Mouse (Mus musculus): ENCODE results near the gene Lcmt1.

Lcmt1 gene

DNA sequence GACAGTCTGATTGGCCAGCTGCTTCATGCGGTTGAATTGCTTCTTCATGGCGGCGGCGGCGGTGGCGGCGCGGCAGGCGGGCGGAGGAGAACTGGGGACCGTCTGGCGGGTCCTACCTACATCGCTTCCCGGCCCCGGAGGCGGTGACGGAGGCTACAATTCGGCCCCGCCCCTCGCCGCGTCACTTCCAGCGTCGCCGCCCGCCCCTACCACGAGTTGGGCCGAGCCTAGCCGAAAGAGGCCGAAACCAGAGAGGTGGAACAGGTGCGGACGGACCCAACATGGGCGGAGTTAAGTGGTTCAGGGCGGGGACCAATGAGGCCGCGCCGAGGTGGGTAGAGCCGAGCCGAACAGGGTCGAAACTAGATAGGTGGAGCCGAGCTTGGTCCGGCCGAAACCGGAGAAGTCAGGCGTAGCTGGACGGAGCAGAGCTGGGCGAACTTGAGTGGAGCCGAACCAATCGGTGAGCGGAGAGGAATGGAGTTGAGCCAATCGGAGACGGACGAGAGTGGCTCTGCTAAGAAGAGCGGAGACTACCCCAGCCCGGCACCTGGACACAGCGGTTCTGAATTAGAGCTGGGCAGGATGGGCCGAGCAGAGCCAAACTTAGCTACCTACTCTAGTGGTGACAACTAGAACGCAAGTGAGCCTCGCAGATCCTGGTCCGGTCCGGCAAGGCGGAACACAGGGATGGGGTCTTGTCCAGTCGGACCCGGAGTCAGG lies at the start of gene Lcmt1, which contains the start of gene Arhgap17:
Lcmt1 (plus strand) TSS at position 26 of the 723 bp plus-strand sequence.
Arhgap17 (minus strand) TSS at position 157 of the 723 bp plus-strand sequence.
- DNase-seq (ENCODE audit: low spot score in 2 of 2): peak; percentile 85 to 92

DNA sequence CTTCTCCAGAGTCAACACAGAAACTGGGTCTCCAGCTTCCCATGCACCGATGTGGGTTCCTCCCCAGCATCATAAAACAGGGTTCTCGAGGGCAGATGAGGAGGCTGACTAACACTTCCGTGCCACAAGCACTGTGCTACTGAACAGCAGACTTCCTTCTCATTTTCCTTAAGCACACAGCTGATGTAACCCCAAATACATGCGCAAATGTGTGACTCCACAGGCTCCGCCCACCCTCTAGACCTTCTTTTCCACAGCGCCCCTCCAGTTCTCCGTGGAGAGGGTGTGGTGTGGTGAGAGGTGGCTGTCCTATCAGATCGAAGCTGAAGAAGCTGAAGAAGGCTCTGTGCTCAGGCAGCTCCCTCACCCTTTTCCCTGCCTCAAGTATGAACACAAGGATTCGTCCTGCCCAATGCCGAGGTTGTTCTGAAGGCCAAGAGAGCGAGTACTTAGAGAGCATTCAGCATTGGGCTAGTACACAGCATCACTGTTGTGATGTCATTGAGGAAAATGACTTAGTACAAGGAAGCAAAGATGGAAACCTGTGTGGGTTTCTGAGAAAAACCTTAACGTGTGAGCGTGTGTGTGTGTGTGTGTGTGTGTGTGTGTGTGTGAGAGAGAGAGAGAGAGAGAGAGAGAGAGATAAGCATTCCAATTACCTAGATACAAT lies 47.0 kb upstream of the Lcmt1 start:
- DNase-seq (ENCODE audit: low spot score in 2 of 2): no peak

DNA sequence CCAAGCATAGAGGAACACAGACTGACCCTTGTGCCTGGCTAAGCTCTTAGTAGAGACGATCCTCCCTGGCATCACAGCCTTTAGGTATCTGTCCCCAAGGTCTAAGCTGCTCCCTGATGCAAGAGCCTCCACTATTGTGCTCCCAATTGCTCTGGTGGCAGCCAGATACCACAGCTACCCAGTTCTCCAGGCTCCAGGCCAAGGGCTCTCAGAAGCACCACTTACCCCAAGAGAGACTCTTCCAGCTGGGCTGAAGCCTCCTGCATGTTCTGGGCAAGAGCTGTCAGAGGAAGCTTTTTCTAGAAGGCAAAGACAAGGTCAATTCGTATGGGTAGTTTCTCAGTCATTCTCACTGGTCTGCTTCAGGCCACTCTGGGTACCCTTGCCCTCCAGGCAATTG lies 46.2 kb upstream of the Lcmt1 start:
- DNase-seq (ENCODE audit: low spot score in 2 of 2): no peak

DNA sequence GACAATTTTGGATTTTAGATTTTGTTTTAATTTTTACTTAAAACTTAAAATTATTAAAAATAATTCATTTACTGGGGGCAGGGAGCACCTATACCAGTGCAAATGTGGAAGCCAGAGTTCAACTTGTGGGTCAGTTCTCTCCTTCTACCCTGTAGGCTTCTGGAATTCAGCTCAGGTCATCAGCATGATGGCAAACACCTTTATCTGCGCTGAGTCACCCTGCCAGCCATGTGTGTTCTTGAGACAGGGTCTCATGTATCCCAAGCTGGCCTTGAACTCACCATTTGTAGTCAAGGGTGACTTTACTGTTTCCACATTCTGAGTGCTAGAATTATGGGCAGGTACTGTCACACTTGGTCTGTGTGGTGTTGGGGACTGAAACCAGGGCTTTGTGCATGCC lies 45.5 kb upstream of the Lcmt1 start:
- DNase-seq (ENCODE audit: low spot score in 2 of 2): no peak

DNA sequence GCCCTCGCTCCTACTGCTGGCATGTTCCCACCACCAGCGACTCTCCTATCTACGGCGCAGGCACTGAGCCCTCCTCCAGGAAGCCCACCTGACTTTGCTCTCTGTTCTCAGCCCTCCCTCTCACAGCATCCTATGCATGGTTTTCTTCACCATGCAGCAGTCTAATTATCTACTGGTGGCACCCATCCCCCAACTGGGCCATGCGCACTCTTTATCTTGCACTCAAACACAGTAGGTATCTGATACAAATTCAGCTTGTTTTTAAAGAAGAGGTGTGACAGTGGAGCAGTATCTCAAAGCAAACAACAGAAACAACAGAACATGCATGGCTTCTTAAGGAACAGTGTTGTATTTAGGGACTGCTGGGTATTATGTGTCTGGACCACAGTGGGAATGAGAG lies 43.5 kb upstream of the Lcmt1 start:
- DNase-seq (ENCODE audit: low spot score in 2 of 2): no peak

DNA sequence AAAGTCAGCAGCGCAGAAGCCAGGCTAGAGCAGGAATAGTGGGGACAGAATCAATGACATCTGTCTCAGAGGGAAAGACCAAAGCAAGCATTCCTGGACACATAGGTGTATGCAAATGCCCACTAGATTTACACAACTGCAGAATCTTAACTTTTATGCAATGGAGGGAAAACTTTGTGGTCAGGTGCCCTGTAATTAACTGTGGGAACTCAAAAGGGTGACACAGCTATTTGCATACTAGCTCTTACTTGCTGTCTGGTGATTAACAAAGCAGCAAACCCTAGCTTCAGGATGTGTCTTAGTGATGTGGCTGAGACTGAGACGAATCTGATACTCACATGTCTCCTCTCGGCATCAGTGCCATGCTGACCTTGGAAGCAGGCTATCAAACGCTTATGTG lies 42.7 kb upstream of the Lcmt1 start:
- no peak for DNase-seq (ENCODE audit: low spot score in 2 of 2)

DNA sequence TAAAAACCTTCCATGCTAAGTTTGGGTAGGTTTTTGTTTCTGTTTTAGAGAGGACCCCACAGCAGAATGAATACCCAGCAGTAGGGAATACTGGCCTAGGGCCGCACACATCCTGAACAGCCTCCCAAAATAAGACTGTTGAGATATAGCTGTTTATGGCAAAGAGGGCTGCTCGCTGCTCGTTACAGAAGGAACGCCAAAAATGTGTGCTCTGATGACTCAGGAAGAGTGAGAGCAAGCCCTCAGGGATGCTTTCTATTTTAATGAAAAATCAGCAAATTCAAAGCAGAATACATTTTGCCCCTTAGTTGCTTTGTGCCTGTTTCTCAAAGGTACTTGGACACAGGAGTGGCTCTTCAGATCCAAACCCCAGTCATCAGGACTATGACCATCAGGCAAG lies 41.7 kb upstream of the Lcmt1 start:
- DNase-seq (ENCODE audit: low spot score in 2 of 2): no peak

DNA sequence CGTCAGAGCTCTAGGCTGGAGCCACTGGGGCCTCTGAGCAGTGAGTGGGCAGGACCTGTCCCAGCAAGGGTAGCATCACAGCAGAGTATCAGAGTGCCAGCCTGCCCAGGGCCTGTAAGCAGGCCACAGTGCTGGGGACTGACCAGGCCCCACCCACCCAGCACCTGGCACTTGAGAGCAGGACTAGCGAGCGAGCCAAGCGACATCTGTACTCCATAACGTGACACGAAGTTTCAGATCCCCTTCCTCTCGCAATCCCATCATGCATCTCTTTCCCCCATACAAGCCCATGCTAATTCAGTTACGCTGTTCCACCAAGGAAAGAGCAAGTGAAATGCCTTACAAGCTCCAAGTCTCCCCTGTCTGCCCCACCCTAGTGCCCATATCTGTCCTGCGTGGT lies 39.1 kb upstream of the Lcmt1 start:
- no peak for DNase-seq (ENCODE audit: low spot score in 2 of 2)

DNA sequence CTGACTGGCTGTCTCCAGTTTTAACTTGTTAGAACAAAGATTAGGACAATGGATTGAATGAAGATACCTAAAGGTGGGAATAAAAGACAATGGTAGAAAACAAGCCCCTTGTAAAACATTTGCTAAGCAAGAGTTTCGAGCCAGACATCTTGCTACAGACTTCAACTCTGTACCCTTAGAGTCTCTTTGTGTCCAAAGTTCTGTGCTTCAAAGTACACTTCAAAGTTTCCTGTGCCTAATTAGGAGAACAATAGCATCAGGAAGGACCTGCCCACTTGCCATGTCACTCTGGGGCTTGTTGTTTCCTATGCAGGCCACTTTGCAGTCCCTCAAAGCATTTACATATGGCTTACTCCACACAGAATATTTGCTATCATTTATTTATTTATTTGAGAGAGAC lies 33.3 kb upstream of the Lcmt1 start:
- no peak for DNase-seq (ENCODE audit: low spot score in 2 of 2)

DNA sequence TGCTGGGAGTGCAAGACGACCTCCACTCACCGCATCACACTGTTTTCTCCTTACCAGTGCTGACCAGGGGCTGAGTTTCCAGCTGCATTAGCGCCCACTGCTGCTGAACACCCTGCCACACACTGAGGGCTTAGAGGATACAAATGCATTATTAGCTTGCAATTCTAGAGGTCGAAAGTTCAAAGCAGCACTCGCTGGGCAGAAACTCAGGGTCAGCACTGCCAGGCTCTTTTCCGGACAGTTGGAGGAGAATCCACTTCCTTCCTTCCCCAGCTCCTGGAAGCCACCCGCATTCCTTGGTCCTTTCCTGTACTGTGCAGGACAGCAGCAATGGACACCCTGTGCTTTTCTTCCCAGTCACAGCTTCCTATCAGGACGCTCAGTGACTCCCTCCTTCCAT lies 31.2 kb upstream of the Lcmt1 start:
- DNase-seq (ENCODE audit: low spot score in 2 of 2): no peak

DNA sequence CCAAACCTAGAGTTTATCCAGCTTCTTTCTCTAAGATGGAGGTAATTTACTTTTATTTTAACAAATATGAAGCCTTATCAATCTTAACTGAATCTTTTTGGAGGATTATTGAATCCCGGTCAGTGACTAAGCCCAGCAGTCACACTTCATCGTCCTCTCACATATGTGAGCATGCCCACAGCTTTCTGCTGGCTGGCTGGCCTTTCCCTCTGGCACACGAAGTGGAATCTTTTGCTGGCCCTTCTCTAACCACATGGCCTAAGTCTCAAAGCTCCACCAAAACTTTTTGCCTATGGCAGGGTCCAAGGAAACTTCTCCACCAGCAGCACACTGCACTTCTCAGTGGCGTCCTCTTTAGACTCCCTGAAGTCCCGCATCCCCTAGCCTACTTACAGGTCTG lies 27.7 kb upstream of the Lcmt1 start:
- DNase-seq (ENCODE audit: low spot score in 2 of 2): no peak

DNA sequence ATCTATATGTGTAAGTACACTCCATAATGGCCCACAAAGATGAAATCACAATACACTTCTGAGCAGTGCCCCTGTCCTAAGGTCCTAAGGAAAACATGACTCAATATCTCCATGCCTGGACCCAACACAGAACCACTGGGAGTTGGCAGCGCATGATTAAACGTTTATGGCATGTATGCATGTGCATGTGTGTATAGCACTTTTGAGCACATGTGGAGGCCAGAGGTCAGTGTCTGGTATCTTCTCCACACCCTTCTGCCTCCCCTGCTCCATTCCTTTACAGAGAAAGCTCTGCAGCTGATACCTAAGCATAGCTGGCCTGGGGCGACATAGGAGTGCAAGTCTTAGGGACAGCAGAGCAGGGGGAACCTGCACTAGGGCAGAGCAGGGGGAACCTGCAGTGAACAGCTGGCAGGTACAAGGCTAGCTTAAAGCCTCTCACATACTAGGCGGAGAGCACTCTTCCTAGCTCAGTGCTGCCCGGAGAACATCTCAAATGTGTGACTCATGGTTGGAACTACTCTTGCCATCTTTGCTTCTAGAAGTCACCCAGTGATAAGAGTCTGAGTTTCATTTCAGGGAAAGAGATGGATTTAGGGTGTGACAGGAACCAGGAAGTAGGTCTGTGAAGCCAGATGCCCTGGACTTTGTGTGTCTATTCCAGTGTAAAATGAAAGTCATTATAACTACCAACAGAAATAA lies 25.4 kb upstream of the Lcmt1 start:
- no peak for DNase-seq (ENCODE audit: low spot score in 2 of 2)

DNA sequence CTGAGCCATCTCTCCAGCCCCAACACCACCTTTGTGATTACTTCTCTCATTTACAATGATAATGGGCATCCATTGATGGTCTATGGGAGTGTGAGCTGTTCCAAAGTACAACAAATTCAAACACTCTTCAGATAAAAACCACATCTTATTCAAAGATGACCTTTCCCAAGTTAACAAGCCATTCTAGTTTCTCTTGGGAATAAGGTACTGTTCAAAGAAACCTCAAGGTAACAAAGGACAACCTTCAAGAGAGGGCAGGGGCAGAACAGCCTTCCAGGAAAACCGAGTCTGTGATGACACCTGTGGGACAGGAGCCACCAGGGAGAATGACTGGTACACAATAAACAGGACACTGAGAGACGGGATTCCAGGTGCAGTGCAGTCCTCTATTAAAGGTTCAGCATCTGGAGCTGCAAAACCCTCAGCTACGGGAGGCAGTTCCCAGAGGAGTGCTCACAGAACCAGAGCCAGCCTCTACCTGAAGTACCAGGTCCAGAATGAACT lies 24.5 kb upstream of the Lcmt1 start:
- no peak for DNase-seq (ENCODE audit: low spot score in 2 of 2)

DNA sequence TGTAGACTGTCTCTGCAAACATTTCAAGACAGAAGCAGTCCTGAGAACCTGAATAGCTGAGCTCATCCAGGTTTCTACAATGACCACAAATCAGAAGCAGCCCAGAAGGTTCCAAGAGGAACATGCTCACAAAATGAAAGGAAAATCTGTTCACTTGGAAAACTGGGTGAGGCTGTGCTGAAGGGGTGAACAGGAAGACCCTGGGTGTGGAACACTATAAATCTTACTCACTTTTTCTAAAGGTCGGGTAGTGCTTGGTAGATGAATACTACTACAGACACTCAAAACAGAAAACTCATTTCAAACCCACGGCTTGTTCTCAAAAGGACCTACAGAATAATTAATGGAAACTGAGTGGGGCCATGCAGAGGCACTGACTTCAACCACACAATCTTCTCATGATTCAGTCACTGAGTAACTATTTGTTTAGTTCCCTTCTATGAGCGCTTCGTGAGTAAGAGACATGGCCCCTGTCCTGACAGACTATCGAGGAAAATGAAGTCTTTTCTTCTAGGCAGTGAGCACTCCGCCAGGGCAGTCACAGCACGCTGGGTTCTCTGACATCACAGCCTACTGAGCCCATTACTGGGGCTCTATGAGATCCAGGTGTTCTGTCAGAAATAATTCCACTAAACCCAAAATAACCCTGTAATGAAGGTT lies 22.8 kb upstream of the Lcmt1 start:
- no peak for DNase-seq (ENCODE audit: low spot score in 2 of 2)

DNA sequence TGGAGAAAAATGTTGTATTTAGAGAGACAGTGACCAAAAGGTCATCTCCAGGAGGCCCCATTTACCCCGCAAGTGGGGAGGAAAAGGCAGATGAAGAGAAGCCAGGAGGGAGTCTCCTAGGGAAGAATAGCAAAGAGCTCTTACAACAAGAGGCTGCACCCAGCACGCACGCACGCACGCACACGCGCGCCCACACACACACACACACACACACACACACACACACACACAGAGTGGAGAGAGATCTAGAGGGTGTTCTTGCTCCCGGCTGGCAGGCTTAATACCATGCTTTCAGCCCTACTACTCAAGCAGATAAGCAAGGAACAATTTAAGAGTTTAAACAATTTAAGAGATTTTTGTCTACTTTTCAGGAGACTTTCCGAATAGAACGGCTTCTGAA lies 19.8 kb upstream of the Lcmt1 start:
- no peak for DNase-seq (ENCODE audit: low spot score in 2 of 2)

DNA sequence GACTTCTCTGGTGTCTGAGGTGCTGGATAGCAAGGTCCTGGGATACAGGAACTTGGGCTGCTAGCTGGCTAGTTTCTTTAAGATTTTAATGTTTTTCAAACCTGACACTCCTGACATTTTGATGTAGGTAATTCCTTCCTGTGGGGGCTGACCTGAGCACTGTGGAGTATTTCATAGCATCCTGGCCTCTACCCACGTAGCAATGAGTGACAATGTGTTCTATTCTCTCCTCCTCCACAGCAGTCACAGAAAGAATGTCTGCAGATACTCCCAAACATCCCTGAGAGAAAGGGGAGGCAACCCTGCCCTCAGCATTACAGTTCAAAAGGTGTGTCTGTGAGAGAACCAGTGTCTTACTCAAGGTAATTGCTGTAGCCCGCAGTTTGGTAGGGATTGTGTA lies 19.3 kb upstream of the Lcmt1 start:
- DNase-seq (ENCODE audit: low spot score in 2 of 2): no peak

DNA sequence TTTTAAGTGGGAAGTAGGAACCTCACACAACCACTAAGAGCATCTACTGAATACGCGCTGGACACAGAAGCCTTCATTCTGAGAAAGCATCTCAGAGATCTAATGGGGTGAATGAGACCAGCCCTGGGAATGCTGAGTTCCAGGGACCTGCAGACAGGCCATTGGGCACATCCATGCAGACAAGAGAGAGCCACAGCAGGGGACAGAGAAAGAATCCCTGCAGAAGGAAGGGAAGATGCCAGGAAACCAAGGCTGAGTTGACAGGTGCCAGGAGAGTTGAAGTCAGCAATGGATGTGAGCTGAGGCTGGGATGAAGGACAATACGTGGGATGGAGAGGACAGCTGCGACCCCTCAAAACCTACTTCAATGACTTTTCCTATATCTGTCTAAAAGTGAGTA lies 16.5 kb upstream of the Lcmt1 start:
- DNase-seq (ENCODE audit: low spot score in 2 of 2): no peak

DNA sequence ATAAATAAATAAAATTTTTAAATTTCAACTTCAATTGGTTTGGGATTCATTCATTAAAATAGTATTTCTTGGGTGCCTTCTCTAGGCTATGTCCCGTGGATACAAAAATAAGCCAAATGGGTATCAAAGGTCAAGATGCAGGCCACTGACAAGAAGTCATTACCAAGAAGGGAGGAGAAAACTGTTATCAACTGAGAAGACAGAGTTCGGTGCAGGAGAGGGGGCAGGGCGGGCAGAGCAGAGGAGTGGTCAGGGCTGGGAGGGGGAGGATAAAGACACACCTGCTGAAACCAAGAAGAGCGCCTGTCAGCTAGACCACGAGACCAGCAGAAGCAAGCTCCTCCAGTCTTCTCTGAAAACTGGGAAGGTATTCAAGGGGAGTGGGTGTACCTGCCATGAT lies 15.7 kb upstream of the Lcmt1 start:
- no peak for DNase-seq (ENCODE audit: low spot score in 2 of 2)

DNA sequence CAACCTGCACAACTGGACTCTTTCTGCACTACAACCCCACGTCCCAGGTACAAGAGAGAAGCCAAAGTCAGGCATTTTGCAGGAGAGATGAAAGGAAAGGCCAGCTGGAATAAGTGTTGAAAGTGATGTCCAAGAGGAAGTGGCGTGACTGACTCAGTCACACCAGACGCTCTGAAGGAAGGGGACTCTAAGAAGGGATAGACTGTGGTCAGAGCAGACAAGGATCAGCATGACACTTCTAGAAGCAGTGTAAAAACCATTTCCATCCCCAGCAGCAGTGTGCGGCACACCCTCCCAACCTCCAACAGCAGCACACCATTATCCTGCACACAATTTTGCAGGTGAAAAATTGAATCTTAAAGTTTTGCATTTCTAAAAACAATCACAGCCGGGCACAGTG lies 15.2 kb upstream of the Lcmt1 start:
- no peak for DNase-seq (ENCODE audit: low spot score in 2 of 2)

DNA sequence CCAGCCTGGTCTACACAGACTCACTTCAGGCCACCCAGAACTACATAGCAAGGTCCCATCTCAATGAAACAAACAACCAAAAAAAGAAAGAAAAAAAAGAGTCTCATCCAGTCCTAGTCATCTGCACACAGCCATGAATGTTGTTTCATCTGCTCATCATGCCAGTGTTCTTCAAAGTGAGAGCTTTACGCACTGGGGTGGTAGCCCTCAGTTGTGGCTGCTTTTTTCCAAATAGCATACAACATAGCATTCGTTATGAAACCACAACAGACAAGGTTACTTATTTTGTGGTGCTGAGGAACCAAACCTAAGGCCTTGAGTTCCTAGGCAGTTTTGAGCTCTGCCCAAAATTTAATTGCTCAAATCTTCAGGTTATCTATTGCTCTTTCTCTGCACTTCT lies 14.7 kb upstream of the Lcmt1 start:
- DNase-seq (ENCODE audit: low spot score in 2 of 2): no peak

DNA sequence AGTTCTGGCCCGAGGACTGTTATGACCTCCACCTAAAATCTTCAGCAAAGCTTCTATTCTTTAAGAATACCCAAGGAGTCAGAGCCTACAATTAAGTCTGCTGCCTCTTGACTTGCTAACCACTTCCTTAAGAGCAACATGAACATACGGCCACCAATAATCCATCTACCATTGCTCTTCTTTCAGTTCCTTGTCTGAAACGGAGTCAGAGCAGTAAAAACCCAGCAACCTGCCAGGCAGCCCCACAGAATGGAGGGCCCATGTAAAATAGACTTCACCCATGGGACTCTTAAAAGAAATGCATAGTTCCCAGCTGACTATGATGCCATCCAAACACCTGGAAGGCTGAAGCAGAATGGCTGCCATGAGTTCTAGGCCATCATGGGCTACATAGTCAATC lies 13.4 kb upstream of the Lcmt1 start:
- no peak for DNase-seq (ENCODE audit: low spot score in 2 of 2)

DNA sequence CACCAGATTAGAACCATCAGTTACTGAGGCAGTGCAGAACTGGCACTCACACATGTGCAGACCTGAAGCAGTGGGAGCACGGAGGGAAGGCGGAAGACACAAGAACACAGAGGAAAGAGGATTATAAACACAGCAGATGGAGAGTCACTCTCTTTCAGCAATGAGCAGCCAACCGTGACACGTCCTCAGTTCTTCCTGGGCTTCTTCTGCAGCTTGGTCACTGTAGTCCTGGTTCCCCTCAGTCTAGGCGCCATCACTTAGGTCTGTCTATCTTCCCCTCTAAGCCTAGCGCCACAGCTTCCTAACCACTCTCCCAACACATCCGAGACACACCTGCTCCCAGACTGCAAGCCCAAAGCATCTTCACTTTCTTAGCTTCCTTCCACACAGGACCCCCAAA lies 10.5 kb upstream of the Lcmt1 start:
- DNase-seq (ENCODE audit: low spot score in 2 of 2): no peak
